Mouse (Mus musculus): ENCODE measurements around the gene Git1.
"Not testable (repeated sequence)": the region's sequence is repeated elsewhere in the genome, so short reads cannot be mapped to it uniquely, and the experiment has no call there.

Git1 gene

DNA sequence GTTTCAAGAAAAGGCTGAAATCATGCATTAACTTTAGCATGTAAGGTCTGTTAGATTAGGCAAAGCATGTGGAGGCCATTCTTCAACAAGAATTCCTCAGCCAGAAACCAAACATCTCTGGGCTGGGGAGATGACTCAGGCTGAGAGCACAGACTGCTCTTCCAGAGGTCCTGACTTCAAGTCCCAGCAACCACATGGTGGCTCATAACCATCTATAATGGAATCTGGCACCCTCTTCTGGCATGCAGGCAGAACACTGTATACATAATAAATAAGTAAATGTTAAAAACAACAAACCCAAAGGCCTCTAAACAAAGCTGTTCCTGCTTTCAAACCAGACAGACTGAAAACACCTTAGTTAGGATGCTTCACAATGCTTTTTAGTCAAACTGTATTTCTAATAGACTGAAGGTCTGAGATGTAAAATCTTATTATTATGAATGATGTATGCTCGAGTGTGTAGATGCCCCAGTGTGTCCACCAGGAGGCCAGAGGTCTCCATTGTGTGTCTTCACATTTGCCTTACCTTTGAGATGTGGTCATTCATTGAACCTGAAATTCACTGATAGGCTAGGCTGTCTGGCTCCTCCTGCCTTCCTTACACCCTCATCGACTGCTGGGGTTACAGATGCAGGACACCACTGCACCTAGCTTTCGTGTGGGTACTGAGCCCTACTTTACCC, 32.6 kb downstream of the Git1 start:
- no peak for DNase-seq

DNA sequence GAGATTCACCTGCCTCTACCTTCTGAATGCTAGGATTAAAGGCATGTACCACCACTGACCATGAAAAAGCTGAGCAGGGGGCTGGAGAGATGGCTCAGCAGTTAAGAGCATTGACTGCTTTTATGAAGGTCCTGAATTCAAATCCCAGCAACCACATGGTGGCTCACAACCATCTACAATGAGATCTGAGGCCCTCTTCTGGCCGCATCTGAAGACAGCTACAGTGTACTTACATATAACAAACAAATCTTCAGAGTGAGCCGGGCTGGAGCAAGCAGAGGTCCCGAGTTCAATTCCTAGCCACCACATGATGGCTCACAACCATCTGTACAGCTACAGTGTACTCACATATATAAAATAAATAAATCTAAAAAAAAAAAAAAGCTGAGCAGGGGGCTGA, 35.1 kb downstream of the Git1 start:
- DNase-seq: not testable (repeated sequence)

GRCm38 (mm10) chr11:77529644-77530043, 36.3 kb downstream of the Git1 start:
- no peak for DNase-seq

DNA sequence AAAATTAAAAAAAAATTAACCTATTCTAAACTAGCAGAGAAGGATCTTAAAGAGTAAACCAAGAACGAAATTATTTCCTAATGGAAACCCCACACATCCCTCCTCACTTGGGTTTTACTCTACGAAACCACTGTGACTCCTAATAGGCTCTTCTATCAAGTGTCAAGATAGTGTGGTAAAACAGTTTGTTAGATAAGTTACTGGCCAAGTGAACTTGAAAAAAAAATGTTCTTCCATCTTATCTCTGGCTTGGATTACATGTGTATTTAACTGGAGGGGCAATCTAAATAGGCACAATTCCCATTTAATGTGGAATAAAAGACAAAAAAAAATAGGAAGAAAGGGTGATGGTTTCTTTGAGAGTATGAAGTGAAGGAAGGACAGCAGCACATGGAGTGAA, 37.5 kb downstream of the Git1 start:
- no peak for DNase-seq

GRCm38 (mm10) chr11:77532202-77532846, 39.0 kb downstream of the Git1 start:
- DNase-seq: no peak

GRCm38 (mm10) chr11:77545261-77545660, 51.9 kb downstream of the Git1 start:
- DNase-seq: no peak

All from cerebellum, adult 9-10 months (tissue).